Mouse (Mus musculus) forelimb bud, embryonic 11.5 days (tissue): Measurements from ENCODE around the gene Mov10.
"Not testable (repeated sequence)": the region's sequence is repeated elsewhere in the genome, so short reads cannot be mapped to it uniquely, and the experiment has no call there.

Experiments
- DNase-seq: peaks from one replicate; pipeline ENCODE4 v3.0.0-alpha.2; 2012; ENCODE audit warnings: low read depth, low spot score

The Mov10 gene

DNA sequence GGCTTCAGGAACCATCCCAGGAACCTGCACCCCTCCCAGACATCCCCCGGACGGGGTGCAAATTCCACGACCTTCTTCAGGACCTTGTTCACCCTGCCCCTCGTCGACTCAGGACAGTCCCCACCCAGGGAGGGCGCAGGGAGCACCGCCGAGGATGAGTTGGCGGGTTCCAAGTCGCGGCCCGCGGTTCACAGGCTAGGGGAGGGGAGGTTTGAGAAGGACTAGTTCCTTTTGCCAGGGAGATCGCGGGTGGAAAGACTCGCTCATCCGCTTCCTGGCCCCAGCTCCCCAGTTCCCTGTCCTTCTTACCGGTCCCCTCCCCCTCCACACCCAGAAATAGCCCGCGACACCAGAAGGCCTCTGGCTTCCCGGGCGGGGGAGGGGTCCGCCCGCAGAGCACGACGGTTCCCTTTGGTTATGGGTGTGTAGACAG is 36.9 kb downstream of the Mov10 start, which contains the start of gene Fam19a3:
Gene Fam19a3, minus strand, starts transcription at position 370 of the 433 bp plus-strand sequence.
- DNase-seq: no peak

DNA sequence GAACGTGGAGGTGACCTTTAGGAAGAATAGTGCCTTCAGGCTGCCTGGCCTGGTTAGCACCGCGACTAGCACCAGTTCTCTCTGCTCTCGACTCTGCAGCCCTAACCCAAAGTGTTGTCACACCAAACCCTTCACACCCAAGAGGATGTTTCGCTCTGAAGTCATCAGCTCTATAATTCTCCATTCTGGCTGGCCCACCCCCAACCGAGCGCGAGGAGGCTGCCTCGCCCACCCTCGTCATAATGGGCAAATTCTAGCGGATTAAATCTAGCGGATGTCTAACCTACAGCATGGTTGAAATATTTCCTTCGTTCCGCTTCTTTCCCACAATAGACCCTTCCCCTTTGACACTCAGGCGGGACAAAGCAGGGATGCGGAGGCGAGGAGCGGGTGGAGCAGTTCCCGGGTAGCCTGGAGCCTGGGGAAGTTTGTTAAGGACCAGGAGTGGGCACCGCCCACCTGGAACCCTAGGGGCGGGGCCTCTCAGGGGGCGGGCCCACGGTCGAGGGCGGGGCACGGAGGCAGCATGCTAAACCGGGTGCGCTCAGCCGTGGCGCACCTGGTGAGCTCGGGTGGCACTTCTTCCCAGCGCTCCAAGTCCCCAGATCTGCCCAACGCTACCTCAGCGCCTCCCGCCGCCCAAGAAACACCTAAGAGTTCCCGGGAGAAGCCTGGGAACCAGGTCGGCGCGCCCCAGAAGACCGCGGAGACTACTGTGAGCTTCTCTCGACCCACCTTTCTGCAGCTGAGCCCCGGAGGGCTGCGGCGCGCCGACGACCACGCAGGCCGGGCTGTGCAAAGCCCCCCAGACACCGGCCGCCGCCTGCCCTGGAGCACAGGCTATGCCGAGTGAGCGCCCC is 37.6 kb downstream of the Mov10 start, which contains the start of gene Ppm1j:
Gene Ppm1j, plus strand, starts transcription at position 496 of the 860 bp plus-strand sequence.
- DNase-seq: peak; percentile 48

DNA sequence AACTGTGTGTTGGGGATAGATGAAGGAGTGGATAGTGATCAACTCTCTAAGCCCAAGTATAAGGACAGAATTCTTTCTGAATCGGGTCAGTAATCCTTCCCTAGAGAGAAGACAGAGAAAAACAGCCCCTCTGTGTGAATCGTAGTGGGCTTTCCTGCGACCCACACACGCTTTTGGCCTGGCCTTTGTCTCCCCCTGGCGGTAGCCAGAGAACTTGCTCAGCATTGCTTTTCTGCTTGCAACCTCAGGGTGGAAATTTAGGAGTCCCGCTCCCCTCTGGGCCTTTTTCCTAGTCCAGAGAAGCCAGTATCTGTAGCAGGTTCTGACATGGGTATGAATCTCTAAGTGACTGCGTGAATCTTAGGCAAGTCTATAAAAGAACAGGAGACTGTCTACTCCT is 38.4 kb downstream of the Mov10 start:
- peak; percentile 85 for DNase-seq

DNA sequence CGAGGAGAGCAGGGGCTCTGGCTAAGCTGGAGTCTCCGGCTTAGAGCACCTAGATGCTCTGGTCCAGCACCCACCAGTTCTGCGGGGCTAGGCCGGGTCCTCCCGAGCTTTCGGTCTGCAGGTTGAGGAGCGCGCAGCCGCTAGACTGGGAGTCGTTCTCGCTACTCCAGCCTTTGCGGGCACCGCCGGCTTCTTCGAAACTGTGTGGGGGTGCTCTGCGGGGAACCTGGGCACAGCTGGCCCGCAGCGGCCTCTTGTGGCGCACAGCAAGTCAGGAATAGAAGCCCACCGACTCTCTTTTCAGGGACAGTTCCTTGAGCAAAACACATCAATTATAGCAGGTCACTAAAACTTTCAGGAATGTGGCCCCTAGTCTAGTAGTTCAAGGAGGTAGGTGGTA is 41.0 kb downstream of the Mov10 start:
- DNase-seq: peak; percentile 66

DNA sequence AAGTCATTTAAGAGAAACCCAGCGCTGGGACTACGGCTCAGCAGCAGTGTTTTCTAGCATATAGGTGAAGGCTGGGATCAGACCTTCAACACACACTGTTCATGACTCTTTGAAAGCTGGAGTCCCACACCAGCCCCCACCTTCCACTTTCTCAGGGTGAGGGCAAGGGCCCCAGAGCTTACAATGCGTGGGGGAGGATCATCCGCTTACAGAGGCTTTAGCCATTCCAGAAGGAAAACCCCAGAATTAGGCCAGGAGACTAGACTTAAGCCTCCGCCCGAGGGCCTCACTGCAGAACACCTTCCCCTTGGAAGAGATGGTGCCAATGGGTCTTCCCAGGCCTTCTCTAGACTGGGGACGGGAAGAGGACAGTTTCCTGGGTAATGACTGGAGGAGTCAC is 45.1 kb downstream of the Mov10 start:
- DNase-seq: no peak

DNA sequence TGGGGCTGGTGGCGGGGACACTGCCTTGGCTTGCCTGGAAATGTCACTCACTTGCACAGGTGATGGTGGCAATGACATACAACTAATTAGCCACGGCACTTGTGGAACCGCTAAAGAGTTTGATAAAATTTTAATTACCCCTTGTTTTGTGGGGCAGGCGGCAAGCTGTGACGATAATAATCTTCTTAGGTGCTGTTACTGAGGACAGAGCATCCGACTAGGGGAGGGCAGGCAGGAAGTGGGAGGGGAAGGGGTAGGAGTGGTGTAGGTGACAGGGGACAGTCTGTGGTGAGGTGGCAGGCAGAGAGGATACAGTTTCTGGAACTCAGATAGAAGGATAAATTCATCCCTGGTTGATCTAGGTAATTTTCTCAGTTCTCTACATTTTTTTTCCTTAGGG is 46.9 kb downstream of the Mov10 start:
- no peak for DNase-seq

DNA sequence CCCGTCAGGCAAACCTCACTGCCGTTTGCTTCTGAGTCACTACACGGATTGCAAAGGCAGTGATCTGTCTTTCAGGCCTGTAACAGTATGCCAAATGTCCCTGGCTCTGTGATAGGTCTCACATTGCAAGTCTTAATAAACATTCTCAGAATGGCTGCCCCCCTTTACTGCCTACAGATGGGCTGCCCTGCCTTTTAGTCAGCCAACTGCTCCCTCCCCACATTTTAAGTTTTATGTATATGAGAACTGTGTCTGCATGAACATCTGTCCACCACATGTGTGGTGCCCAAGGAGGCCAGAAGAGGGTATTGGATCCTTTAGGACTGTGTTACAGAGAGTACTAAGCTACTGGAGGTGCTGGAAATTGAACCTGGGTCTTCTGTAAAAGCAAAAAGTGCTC is 47.4 kb downstream of the Mov10 start:
- peak; percentile 83 for DNase-seq

DNA sequence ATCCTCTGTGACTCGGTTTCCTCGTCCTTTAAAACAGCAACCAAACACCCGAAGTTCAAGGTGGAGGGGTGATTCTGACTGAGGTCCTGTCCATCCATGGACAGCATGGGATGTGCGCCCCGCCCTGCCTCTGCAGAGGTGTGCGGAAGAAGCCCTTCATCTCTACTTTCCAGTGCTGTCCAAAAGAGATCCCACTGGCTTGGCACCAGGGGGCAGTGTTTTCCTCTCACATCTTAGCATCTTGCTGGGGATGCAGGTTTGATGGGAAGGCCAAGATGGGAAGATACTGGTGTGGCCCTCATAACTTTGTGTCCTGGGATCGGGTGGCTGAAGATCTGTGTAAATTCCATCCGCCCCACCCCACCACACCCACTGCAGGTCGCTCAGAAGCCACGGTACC is 48.3 kb downstream of the Mov10 start:
- DNase-seq: no peak

DNA sequence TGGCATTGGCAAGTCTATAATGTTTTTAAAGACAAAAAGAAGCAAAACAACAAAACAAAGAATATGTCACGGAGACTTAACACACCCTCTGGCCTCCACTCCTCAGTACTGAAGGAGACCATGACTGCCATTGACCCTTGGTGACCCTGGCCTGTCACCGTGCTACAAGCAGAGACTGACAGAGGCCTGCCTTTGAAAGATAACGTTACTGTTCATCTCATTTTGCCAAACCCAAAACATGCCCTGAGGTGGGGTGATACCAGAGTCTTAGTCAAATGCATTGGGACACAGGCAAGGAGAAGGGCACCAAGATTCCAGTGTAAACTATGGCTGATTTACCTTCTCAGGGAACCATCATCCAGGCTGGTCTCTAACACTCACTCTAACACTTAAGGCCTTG is 49.2 kb downstream of the Mov10 start:
- DNase-seq: no peak

DNA sequence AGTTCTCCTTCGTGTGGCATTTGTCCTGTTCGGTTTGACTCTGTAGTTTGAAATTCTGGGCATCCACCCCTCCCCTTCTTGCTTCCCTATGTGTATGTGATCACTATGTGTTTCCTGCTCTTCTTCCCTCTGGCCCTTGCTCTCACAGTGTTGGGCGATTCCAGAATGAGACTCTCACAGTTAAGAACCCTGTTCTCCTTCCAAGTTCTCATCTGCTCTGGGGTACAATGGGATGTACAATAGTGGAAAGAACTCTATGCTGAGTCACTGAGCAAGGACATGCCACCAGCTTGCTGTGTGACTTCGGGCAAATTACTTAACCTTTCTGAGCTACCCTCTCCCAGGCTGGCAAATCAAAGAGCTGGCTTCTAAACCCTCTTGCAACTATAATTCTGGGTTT is 50.6 kb downstream of the Mov10 start:
- no peak for DNase-seq

DNA sequence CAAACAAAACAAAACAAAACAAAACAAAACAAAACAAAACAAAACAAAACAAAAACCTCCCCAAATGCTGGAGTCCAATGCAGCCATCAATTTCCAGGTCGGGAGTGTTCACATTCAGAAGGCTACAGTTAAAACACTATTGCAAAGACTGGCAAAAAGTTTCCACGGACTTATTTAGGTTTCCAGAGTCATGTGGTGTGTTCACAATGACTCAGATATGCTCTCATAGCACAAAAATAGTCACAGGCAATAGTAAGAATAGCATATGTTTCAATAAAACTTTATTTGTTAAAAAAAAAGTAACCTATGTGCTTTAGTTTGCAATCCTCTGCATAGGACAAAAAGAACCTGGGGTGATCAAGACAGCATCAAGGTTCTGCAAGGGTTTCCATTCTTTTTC is 51.2 kb downstream of the Mov10 start:
- no peak for DNase-seq

DNA sequence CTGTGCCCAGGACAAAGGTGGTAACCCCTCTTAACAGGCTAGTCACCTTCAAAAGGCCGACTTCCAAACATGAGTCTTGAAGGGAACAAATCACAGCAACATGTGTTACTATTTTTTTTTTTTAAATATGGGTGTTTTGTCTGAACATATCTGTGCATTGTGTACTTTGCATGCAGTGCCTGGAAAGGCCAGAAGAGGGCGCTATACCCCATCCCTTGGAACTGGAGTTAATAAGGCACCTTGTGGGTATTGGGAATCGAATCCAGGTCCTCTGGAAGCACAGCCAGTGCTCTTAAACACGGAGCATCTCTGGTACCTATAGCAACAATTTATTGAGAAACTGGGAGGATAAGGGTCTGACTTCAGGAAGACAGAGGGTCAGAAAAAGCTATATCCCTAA is 53.3 kb downstream of the Mov10 start:
- DNase-seq: no peak

DNA sequence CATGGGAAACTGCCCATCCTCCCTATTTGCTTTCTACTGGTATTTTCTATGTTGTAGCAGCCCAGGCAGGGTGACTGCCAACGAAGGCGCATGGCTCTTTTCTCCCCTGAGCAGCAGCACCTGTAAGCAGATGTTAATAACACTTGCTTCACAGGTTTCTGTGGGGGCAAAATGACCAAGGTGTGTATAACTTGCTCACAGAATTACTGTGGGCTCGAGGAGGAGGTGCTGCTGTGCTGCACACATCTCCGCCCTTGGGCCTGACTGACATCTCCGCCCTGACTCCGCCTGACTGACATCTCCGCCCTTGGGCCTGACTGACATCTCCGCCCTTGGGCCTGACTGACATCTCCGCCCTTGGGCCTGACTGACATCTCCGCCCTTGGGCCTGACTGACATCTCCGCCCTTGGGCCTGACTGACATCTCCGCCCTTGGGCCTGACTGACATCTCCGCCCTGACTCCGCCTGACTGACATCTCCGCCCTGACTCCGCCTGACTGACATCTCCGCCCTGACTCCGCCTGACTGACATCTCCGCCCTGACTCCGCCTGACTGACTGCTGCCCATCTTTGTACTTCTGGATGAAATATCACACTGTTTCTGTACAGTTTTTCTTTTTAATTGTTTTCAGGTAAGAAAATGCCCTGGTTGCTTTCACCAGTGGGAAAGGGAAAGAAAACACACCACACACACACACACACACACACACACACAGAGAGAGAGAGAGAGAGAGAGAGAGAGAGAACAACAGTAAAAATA is 56.1 kb downstream of the Mov10 start:
- DNase-seq: not testable (repeated sequence)

DNA sequence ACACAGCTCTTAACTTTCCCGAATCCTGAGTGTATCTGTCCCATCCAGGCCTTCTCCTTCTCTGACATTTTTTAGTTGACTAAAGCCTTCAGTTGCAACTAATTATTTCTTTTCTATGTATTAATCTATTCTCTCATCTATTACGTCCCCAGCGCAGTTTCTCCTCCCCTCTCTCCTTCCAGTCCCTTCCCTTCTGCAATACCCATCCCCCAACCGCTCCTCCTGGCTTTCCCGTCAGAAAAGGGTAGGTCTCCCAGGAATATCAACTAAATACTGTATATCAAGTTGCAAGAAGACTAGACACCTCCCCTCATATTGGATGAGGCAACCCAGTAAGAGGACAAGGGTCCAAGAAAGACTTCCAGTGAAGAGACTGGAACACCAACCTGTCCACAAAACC is 59.5 kb downstream of the Mov10 start:
- DNase-seq: no peak

DNA sequence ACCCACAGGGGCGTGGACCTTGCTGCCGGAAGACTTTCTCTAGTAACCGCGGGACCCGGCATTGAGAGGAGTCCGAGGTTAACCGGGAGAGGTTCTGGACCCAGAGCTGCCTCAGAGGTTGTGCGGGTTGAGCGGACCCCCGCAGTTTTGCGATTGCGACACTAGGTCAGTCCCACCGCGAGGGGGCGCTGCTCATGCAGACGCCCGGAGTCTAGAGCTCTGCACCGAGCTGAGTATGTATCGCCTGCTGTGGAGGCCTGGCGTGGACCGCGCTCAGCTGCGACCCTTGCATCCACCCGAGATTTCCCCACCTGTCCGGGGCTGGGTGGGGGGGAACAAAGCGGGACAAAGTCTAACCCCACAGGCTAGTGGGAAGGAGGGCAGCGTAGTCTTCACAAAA is 60.0 kb downstream of the Mov10 start:
- peak; percentile 90 for DNase-seq

DNA sequence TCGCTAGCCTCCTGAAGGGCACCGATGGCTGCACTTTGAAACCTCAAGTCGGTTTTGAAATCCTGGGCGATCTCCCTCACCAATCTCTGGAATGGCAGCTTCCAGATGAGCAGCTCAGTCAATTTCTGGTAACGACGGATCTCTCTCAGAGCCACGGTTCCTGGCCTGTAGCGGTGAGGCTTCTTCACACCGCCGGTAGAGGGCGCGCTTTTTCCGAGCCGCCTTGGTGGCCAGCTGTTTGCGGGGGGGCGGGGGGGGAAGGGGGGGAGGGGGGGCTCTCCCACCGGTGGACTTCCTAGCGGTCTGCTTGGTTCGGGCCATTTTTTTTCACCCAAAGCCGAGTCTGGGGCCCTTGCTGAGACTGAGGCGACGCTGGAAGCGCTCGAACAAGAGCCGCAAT is 65.5 kb downstream of the Mov10 start:
- DNase-seq: not testable (repeated sequence)
